Mouse (Mus musculus): ENCODE data around the gene Cplane1. TPM values are rescaled to one million over a fixed set of nuclear protein-coding genes. Genes with fewer than 3 reads are reported as not detected.

Gene Cplane1
- total and polyA plus RNA-seq, 3 experiments: 0.94 to 16.5 (median 10.9) TPM

- Histone ChIP-seq H3K4me1 (ENCODE audit: insufficient read depth, low read depth, low read length) (no peaks in the 10 kb centered on the region), H3K36me3 (replicated peaks) (peaks cover 76% of the 10 kb centered on the region), H3K27me3 (ENCODE audit: insufficient read depth, low read length) (no peaks in the 10 kb centered on the region), H3K9me3 (replicated peaks) (no peaks in the 10 kb centered on the region), H3K4me3 (ENCODE audit: low read depth, low read length) (no peak overlapping the region)
- DNase-seq (ENCODE audit: low spot score) (no peak), ATAC-seq (ENCODE audit: extremely low read depth, insufficient number of reproducible peaks, low FRiP score, poor library complexity, severe bottlenecking) (no peak)
- TF ChIP-seq CTCF (IDR thresholded peaks at IDR 0.05; ENCODE audit: low read depth, low read length) (no peak), GATA2 (IDR thresholded peaks at IDR 0.05; ENCODE audit: borderline replicate concordance, low read depth, low read length) (no peak), GATA1 (IDR thresholded peaks at IDR 0.05; ENCODE audit: borderline replicate concordance, low read length) (no peak), TAL1 (conservative IDR thresholded peaks at IDR 0.05; ENCODE audit: low read depth, low read length) (no peak), POLR2AphosphoS5 (IDR thresholded peaks at IDR 0.05; ENCODE audit: insufficient replicate concordance, low read depth, low read length) (no peak)
These were observed 136.6 kb downstream of the Cplane1 start for GRCm38 (mm10) chr15:8305474-8305873.

- Histone ChIP-seq H3K9me3 (replicated peaks) (no peaks in the 10 kb centered on the region), H3K4me3 (ENCODE audit: low read depth, low read length) (no peak overlapping the region), H3K36me3 (replicated peaks) (peaks cover 55% of the 10 kb centered on the region), H3K27me3 (ENCODE audit: insufficient read depth, low read length) (no peaks in the 10 kb centered on the region), H3K4me1 (ENCODE audit: insufficient read depth, low read depth, low read length) (no peaks in the 10 kb centered on the region)
- no peak for ATAC-seq (ENCODE audit: extremely low read depth, insufficient number of reproducible peaks, low FRiP score, poor library complexity, severe bottlenecking)
- TF ChIP-seq TAL1 (conservative IDR thresholded peaks at IDR 0.05; ENCODE audit: low read depth, low read length): no peak
- no peak for TF ChIP-seq GATA1 (IDR thresholded peaks at IDR 0.05; ENCODE audit: borderline replicate concordance, low read length)
- TF ChIP-seq GATA2 (IDR thresholded peaks at IDR 0.05; ENCODE audit: borderline replicate concordance, low read depth, low read length): no peak
- no peak for TF ChIP-seq POLR2AphosphoS5 (IDR thresholded peaks at IDR 0.05; ENCODE audit: insufficient replicate concordance, low read depth, low read length)
- no peak for TF ChIP-seq CTCF (IDR thresholded peaks at IDR 0.05; ENCODE audit: low read depth, low read length)
- no peak for DNase-seq (ENCODE audit: low spot score)
These were observed 148.5 kb downstream of the Cplane1 start for GRCm38 (mm10) chr15:8317381-8317780.

GRCm38 (mm10) chr15:8319191-8319590, 150.3 kb downstream of the Cplane1 start:
- H3K36me3 ChIP-seq (replicated peaks): peaks cover 61% of the 10 kb centered on the region
- no peak for TF ChIP-seq CTCF (IDR thresholded peaks at IDR 0.05; ENCODE audit: low read depth, low read length)
- TF ChIP-seq POLR2AphosphoS5 (IDR thresholded peaks at IDR 0.05; ENCODE audit: insufficient replicate concordance, low read depth, low read length): no peak
- no peak for TF ChIP-seq GATA2 (IDR thresholded peaks at IDR 0.05; ENCODE audit: borderline replicate concordance, low read depth, low read length)
- no peak for TF ChIP-seq GATA1 (IDR thresholded peaks at IDR 0.05; ENCODE audit: borderline replicate concordance, low read length)
- no peak for TF ChIP-seq TAL1 (conservative IDR thresholded peaks at IDR 0.05; ENCODE audit: low read depth, low read length)
- no peaks in the 10 kb centered on the region for H3K27me3 ChIP-seq (ENCODE audit: insufficient read depth, low read length)
- DNase-seq (ENCODE audit: low spot score): no peak
- no peaks in the 10 kb centered on the region for H3K9me3 ChIP-seq (replicated peaks)
- no peak overlapping the region for H3K4me3 ChIP-seq (ENCODE audit: low read depth, low read length)
- no peak for ATAC-seq (ENCODE audit: extremely low read depth, insufficient number of reproducible peaks, low FRiP score, poor library complexity, severe bottlenecking)
- H3K4me1 ChIP-seq (ENCODE audit: insufficient read depth, low read depth, low read length): peaks cover 3% of the 10 kb centered on the region

Other genes with a start within 250 kb of the Cplane1 start
- gene Wdr70, start 69.9 kb upstream of the Cplane1 start, total RNA-seq (2014; fragmentation: Nextera tagmentation): 71.4 and 84.9 TPM in 2 replicates
- gene Wdr70, start 69.9 kb upstream of the Cplane1 start, total RNA-seq (2017): 46.4 and 59.8 TPM in 2 replicates
- gene Wdr70, start 69.9 kb upstream of the Cplane1 start, polyA plus RNA-seq (2012): 25.2 and 27.3 TPM in 2 replicates
- gene Nup155, start 59.8 kb upstream of the Cplane1 start, total RNA-seq (2014; fragmentation: Nextera tagmentation): 95.7 and 100 TPM in 2 replicates
- gene Nup155, start 59.8 kb upstream of the Cplane1 start, total RNA-seq (2017): 85.6 and 87.6 TPM in 2 replicates
- gene Nup155, start 59.8 kb upstream of the Cplane1 start, polyA plus RNA-seq (2012): 2.9 and 5.0 TPM in 2 replicates